Mouse (Mus musculus) gonadal fat pad, adult 2 months (tissue): ENCODE data around the gene Aox3. TPM values are rescaled to one million over a fixed set of nuclear protein-coding genes. Genes with fewer than 3 reads are reported as not detected.

ENCODE experiments used
- polyA plus RNA-seq: library from polyadenylated mRNA; depleted of rRNA; stranded (reverse); fragments of >200 nt; gene quantifications from 2 replicates; pipeline ENCODE4 v1.2.3, GENCODE M21; 2012; rRNA removed

The Aox3 gene
- polyA plus RNA-seq, 1 experiment = 1.1 TPM

Other genes with a start within 250 kb of the Aox3 start
- gene Sgo2a, start 117.2 kb upstream of the Aox3 start, polyA plus RNA-seq = 0.22 and 0.31 TPM in 2 replicates
- 7.3 and 8.5 TPM in 2 replicates for gene Kctd18, start 94.2 kb upstream of the Aox3 start, polyA plus RNA-seq
- gene Aox1, start 83.2 kb upstream of the Aox3 start, polyA plus RNA-seq = 20.7 and 23.5 TPM in 2 replicates
- not detected in 2 replicates for gene Aox4, start 97.3 kb downstream of the Aox3 start, polyA plus RNA-seq
- gene Aox2, start 165.2 kb downstream of the Aox3 start, polyA plus RNA-seq = 0.01 TPM in 1 of 2 replicates, not detected in the other